Mouse (Mus musculus) cerebellum, adult 11 months (tissue): ENCODE measurements around the gene 1700030K09Rik.

Experiments
- DNase-seq: peaks from one replicate; pipeline ENCODE4 v3.0.0; 2022

Gene 1700030K09Rik

GRCm38 (mm10) chr8:72443338-72443993 lies at the start of gene 1700030K09Rik, which contains the start of gene Calr3:
Gene 1700030K09Rik (plus strand): TSS chr8:72443880.
Gene Calr3 (minus strand): TSS chr8:72443870.
- DNase-seq = peak; percentile 97

- DNase-seq = no peak
Measured at GRCm38 (mm10) chr8:72401381-72401780, 42.3 kb upstream of the 1700030K09Rik start.

GRCm38 (mm10) chr8:72402981-72403380 lies 40.7 kb upstream of the 1700030K09Rik start:
- DNase-seq = no peak

- no peak for DNase-seq
Measured at GRCm38 (mm10) chr8:72407878-72408277, 35.8 kb upstream of the 1700030K09Rik start.

GRCm38 (mm10) chr8:72409443-72409842 lies 34.2 kb upstream of the 1700030K09Rik start:
- DNase-seq = no peak

GRCm38 (mm10) chr8:72413839-72414238 lies 29.8 kb upstream of the 1700030K09Rik start:
- DNase-seq = no peak

GRCm38 (mm10) chr8:72415252-72415651 lies 28.4 kb upstream of the 1700030K09Rik start:
- DNase-seq = no peak

- no peak for DNase-seq
Measured at GRCm38 (mm10) chr8:72418073-72418472, 25.6 kb upstream of the 1700030K09Rik start.

- peak; percentile 42 for DNase-seq
Measured at GRCm38 (mm10) chr8:72420571-72421361, 22.9 kb upstream of the 1700030K09Rik start.

- peak; percentile 97 for DNase-seq
Measured at GRCm38 (mm10) chr8:72421362-72422335, 22.0 kb upstream of the 1700030K09Rik start, which contains the start of gene Eps15l1. Gene Eps15l1 (minus strand): TSS chr8:72421460.

GRCm38 (mm10) chr8:72422926-72423325 lies 20.8 kb upstream of the 1700030K09Rik start:
- no peak for DNase-seq

GRCm38 (mm10) chr8:72429676-72430075 lies 14.0 kb upstream of the 1700030K09Rik start:
- no peak for DNase-seq

GRCm38 (mm10) chr8:72434952-72435351 lies 8.7 kb upstream of the 1700030K09Rik start:
- no peak for DNase-seq

GRCm38 (mm10) chr8:72438248-72439015 lies 5.2 kb upstream of the 1700030K09Rik start:
- no peak for DNase-seq

- no peak for DNase-seq
Measured at GRCm38 (mm10) chr8:72443994-72444350, 292 bp downstream of the 1700030K09Rik start.

- DNase-seq = no peak
Measured at GRCm38 (mm10) chr8:72445071-72445470, 1.4 kb downstream of the 1700030K09Rik start.

- DNase-seq = no peak
Measured at GRCm38 (mm10) chr8:72451516-72451915, 7.8 kb downstream of the 1700030K09Rik start.

GRCm38 (mm10) chr8:72453904-72454303 lies 10.2 kb downstream of the 1700030K09Rik start:
- no peak for DNase-seq

- DNase-seq = no peak
Measured at GRCm38 (mm10) chr8:72455317-72455716, 11.6 kb downstream of the 1700030K09Rik start.

- no peak for DNase-seq
Measured at GRCm38 (mm10) chr8:72457806-72458205, 14.1 kb downstream of the 1700030K09Rik start.

GRCm38 (mm10) chr8:72458457-72458856 lies 14.8 kb downstream of the 1700030K09Rik start:
- no peak for DNase-seq
